Mouse (Mus musculus) CD8-positive naive resting alpha-beta T cell, adult 2 months (primary cell): ENCODE measurements around the gene Rasgrf1.

Experiments
- DNase-seq, 2 experiments: peaks; one replicate each; pipeline ENCODE4 v3.0.0; 2022; ENCODE audit warnings: low read depth in 2 of 2, low spot score in 2 of 2

Gene Rasgrf1

DNA sequence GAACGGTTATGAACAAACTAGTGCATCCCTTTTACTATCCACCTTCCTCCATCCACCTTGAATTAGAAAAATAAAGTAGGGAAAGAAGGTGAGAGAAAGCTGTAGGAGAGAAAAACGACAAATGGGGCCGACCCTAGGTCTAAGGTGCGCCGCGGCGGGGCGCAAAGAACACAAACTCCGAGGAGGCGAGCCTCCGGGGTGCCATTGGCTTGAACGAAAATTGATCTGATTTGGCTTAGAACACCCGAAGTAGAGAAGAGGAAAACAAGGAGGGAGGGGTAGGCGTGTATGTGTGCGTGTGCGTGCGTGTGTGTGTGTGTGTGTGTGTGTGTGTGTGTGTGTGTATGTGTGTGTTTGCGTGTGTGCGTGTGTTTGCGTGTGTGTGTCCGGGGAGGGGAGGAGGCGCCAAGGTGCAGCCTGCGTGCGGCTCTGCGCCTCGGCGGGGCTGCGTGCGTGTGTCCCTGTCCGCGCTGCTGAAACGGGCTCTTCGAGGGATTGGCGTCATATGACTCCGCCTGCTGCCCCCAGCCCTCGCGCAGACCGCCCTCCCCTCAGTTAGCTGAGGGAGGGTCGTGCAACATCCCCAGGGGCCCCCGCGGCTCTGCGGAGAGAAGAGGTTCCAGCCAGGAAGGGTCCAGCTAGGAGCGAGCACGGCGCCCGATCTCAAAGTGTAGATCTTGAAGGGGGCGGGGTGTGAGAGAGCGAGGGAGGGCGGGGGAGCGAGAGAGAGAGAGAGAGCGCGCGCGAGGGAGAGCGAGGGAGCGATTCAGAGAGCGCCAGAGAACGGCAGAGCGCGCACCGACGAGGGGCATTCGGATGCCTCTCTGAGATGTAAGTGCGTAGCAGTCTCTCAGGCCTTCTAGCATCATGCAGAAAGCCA is at the start of gene Rasgrf1:
Gene Rasgrf1 (plus strand): TSS at position 778 of the 880 bp plus-strand sequence.
- no peak for DNase-seq

DNA sequence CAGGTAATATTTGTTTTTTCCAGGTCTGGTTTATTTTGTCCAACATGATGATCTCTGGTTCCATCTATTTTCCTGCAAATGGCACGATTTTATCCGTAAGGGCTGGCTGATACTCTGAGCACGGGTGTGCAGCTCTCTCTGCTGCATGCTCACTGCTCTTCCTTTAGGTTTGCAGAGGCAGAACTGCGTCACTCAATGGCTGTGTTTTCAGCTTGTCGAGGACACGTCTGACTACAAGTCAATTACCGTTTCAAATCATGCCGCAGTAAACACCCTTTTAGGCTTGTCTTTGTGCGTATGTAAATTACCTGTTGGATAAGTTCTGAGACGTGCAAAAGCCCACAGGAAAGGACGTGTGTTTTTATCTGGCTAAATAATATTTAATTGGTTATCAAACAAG is 49.6 kb upstream of the Rasgrf1 start:
- DNase-seq: no peak

DNA sequence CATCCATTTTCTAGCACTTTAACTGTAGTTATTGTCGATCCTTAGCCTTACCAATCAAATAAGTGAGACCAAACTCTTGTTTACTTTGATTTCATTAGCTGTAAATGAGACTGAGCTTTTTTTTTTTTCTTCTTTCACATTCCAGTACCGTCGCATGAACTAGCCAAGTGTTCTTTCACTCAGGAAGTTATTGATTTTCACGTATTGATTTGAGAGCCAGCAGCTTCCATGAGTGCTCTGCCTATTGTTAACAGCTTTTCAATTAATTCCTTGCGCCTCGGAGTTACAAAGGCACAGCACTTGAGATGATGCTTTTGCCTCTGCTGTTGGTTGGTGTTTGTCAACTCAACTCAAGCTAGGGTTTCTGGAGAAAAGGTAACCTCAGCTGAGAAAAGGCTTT is 49.1 kb upstream of the Rasgrf1 start:
- DNase-seq: no peak

DNA sequence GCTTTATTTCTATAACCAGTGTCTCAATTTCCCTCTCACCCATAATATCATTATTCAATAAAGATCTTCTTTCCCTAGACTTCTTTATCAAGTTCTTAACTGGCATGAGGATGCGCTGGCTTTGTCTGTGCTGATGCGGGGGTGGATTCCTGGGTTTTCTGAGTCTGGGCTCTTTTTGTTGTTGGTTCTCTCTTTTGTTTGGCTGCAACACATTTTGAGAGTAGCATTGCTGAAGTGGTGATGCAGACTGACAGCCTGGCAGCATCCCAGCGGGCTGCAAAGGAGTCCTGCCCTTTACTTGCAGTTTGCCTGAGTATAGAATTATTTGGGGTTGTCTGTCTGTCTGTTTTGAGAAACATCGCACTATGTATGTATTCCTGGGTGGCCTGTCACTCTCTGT is 42.6 kb upstream of the Rasgrf1 start:
- no peak for DNase-seq

DNA sequence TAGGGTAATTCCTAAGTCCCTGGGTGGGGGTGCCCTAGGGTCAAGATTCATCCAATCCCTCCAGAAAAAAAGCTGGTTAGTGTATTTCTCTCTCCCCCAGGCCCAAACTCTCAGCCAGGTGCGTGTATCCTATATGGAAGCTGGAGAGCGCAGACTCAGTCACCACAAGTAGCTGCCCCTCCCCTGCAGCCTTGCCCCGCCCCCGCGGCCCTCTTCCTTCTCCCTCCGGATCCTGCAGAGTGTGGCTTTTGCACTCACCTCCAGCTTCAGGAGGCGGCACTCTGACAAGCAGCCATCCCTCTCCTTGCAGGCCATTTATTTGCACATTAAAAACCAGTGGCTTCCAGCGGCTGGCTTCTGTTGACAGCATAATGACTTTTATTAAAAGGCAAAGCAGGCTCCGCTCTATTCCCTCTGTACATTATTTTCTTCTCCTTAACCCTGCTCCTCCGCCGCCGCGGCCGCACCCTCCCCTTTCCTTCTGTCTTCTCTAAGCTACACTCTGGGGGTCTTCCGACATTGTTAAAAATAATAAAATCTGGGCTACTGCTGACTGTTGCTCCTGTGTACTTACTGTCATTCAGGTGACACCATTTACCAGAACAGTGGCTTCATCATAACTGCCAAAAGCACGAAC is 41.5 kb upstream of the Rasgrf1 start:
- no peak for DNase-seq

DNA sequence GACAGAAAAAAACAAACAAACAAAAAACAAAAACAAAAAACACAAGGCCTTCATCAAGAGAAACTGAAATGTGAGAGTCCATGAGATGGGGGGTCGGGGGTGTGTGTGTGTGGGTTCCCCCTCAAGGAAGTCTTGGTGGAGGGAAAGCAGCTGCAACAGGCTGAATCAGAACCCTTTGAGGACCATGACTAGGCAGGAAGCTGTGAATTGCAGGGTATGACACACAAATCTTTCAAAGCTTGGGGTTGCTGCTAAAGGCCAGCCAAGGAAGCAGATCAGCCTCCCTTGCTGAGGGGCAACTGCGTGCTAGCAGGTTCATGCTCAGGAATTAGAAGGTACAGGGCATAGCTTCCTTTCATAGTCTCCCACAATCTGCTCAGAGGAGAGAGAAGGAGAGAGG is 40.1 kb upstream of the Rasgrf1 start:
- DNase-seq: no peak

DNA sequence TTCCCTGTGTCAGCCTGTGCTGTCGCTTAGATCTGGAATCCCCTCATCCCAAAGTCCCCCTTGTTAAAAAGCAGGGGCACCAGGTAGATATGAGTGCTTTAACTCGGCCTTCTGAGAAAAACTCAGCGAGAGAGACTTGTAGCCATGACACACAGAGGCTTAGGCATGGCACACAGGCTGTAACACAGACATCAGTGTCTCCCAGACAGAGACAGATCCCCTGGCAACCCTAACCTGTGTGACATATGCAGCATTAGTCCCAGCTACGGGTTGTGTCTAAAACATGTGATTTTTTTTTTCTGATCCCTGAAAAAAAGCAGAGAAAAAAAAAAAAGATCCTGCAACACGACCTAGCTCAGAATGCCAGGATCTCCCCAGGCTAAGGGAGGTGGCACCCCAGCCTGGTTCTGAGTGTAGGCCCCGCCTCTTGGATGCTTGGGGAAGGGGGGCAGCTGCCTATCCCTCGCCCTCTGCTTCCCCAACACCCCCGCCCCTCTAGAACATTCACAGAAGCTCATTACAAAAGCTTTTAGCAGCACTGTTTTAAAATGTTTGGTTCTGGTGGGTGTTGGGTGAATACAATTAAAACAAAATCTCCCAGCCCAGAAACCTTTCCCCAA is 39.1 kb upstream of the Rasgrf1 start:
- no peak for DNase-seq

DNA sequence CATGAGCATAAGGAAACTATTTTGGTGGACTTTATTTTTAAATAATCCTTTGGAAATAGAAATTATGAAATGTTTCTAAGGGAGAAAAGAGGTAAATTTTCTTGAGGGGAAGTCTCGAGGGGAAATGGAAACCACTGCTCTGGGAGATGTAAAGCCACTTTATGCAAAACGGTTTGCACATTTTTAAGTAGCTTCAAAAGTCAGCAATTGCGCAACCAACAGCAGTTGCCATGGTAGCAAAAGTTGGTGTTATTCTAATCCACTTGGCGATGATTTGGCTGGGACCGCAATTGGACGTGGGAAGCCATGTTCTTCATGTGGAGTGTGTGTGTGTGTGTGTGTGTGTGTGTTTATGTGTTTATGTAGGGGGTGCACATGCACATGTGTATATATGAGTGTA is 37.6 kb upstream of the Rasgrf1 start:
- DNase-seq: no peak

DNA sequence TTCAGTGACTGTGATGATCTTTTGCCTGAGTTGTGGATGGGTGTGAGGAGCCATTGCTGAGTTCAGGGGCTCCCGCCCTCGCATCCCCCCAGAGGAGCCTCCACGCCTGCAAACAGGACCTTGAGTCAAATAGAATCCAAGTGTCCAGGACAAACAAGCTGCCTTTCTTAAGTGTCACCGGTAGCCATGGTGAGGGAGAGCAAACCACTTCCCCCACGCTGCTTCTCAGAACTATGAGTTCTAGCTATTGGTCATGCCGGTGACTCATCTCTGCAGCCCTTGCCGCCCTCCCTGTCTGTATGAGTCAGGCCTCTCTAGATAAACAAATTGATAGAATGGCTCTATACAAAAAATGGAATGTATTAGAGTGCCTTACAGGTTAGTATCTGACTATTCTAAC is 35.3 kb upstream of the Rasgrf1 start:
- no peak for DNase-seq

DNA sequence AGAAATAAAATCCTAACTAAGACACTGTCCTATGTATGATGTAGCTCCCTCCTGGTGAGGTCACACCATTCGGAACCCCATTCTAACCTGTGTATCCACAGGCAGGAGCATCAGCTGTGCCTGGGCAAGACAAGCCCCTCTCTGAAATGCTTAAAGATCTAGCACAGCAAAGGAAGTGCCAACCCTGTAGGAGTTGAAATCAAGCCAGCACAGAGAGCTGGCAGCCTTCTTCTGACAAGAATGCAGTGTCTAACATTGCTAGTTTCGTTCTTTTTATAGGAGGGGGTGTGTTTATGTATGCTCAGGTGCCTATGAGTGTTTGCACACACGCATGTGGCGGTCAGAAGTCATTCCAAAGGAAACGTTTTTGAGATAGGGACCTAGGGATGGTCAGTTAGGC is 34.2 kb upstream of the Rasgrf1 start:
- DNase-seq: no peak

DNA sequence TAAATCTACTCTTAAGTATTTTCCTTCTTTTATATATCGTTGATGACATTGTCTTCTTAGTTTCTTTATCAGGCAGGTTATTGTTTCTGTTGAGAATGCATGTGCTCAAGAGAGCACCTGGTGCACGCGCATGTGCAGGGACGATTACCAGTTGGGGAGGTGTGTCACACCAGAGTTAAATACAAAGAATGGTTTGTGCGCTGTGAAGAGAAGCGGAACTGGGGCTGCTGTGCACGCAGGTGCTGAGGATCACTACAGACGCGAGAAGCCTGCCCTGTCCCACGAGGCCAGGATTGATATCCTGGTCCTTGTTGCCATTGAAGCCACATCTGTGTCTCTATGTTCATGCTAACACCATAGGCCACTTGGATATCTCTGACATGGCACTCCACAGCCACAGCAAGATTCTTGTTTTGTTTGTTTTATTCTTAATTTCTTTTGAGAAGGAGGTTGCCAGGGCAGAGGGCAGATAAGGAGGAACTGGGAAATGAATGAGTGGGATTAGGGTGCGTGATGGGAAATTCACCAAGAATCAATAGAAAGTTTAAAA is 31.2 kb upstream of the Rasgrf1 start:
- DNase-seq: no peak

DNA sequence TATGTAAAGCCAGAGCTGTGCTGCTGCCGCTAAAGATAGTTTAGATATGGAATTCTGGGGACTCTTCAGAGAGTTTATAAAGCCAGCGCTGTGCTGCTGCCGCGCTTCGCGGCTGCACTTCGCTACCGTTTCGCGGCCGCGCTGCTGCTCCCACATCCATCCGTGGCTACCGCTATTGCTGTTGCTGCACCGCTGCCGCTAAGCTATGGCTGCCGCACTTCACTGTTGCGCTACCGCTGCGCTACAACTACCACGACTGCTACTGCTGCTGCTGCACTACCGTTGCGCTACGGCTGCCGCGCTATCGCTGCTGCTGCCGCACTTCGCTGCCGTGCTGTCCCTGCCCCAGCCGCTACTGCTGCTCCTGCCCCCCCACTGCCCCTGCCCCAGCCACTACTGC is 30.1 kb upstream of the Rasgrf1 start:
- no peak for DNase-seq

DNA sequence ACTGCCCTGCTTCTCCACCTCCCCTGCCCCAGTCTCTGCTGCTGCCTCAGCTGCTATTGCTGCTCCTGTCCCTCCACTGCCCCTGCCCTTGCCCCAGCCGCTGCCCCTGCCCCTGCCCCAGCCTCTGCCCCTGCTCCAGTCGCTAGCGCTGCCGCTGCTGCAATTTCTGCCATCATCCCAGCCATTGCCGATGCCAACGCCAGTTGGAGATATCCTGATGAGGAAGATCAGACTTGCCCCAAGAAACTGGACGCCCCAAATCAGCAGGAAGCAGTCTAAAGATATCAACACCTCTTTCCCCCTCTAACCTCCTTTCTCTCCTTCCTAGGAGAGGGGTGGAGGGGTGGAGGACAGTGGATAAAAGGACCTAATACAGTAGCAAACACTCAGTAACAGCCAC is 28.2 kb upstream of the Rasgrf1 start:
- DNase-seq: no peak

DNA sequence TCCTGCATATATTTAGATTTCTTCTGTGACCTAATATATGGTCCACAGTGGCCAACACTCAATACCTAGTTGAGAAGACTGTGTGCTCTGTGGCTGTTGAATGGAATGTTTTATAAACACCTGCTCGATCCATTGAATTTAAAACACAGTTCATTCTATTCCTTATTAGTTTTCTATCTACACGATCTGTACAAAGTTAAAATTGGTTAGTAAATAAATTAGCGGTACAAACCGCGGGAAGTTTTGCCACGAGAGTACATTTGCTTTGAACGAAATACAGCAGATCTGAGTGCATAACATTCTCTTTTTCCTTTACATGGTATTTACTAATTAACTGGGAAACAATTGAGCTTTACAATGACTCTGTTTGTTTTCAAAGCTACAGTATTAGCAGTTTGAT is 27.1 kb upstream of the Rasgrf1 start:
- DNase-seq: no peak

DNA sequence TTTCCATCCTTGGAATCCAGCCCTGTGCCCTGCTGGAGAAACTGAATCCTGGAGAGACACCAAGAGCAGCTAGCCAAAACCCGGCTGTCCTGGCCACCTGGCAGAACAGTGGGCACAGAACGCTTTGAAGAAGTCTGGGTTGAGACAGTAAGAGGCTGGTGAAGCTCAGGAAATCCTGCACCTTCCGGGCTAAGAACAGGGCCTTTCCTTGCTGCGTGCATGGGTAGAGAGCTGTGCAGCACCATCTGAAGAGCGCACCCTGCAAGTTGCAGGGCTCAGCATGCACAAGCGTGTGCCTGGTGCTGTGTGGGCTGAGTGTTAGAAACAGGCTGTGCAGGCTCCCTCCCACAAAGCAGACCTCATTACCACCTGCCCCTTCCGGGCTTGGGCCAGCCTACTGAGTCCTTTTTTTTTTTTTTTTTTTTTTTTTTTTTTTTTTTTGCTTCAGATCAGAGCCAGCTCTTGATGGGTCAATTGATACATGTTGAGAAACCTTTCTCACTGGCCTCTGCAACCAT is 23.9 kb upstream of the Rasgrf1 start:
- no peak for DNase-seq

DNA sequence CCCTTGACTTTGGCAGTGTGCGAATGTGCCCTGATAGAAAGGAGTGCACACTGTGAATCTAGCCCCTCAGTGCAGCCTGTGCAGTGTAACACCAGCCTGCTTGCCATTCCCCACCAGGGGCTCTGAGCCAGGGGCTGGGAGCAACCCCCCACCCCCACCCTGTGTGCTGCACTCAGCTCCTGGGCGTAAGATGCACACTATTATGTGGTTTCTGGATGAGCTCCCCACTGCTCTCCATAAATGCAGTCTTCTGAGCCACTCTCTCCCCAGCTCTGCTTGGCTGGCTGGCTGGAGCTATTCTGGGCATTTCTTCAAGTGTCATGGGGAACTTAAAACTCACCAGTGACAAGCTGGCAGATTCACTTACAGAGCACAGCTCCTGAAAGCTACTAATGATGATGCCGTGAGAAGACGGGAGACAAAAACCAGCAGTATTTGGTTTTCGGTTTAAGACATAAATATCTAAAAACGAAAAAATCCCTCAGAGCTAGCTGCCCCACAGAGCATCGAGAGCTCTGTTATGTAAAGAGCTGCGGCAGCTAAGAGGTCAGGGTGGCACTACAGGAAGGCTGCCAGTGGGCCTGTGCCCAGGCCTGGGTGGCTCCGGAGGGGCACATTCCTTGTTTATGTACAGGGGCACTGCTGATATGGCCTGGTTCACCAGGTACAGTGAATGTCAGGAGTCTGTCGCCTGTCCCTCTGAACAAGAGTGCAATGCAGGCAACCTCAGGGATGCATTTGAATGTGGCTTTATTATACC is 18.0 kb upstream of the Rasgrf1 start:
- no peak for DNase-seq

DNA sequence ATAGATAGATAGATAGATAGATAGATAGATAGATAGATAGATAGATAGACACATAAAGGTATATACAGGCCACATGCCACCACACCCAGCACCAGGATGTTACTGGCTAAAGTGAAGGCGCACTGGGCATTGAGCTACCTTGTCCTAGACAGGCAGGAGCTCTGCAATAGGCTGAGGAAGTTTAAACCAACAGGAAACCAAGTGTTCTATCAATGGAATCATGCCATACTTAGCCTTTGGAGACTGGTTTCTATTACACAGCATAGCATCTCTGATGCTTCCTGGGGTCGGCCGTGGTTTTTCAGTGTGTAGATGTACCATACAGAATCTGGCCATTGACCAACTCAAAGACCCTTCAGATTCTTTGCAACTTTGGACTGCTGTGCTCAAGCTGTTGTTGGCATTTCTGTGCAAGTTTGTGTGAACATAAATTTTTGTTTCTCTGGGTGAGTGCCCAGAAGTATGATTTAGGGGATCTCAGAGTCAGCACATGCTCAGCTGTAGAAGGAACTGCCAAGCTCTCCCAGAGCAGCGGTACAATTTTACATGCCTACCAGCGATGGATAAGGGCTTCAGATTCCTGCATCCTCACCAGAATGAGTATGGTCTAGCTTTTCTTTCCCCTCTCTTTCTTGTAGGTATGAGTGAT is 17.0 kb upstream of the Rasgrf1 start:
- no peak for DNase-seq

DNA sequence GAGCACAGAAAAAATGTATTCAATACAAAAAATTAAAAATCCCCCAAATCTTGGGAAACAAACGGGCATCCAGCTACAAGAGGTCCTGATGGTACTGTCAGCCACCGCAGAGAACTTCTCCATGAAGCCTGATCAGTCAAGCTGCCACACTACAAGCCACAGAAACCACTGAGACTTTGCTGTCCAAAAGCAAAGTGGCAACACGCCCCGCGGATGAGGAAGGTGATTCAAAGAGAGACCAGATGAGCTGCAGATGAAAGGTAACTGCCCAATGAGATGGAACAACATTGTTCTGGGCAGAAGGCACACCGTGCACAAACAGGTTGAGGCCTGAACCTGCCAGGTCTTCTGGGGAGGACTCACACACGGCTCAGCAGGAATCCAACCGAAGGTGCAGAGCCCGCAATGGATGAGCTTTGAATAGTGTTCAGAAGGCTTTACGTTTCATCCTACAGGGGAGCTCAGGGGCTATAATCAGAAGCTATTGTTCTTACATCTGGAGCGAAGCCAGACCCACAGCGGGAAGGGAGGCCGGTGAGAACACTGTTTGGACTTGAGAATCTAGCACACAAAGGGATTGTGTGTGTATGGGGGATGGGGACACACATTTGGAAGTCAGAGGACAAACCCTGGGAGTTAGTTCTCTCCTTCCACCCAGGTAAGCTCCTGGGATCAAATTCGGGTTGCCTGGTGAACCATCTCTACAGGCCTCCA is 9.4 kb upstream of the Rasgrf1 start:
- DNase-seq: no peak

DNA sequence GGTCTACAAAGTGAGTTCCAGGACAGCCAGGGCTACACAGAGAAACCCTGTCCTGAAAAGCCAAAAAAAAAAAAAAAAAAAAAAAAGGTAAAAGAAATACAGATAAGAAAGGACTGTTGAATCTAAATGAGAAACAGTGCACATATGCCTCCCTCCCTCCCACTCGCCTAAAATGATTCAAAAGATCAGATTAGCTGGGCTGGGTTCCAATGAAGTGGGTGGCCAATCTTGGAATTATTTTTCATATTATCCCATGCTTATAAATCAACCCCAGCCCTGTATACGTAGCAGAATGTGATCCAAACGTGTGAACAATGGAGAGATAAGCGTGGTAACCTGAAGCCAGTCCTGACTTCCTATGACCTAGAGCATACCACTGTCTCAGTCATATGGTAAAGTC is 8.5 kb upstream of the Rasgrf1 start:
- no peak for DNase-seq

DNA sequence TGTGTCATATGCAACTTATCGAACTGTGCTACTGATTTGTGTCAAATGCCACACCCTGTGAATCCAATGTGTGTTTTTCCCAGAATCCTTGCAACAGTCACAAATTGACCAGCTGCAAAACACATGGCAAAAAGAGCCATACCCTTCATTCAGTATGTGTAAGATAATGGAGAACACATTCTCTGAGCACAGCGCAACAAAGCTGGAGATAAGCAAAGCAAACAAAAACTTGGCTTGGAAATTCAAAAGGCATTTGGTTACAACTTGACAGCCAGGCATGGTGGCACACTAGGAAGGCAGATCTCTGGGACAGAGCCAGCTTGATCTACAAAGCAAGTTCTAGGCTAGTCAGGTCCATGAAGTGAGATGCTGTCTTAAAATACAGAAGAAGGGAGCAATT is 6.9 kb upstream of the Rasgrf1 start:
- DNase-seq: no peak
